Mouse (Mus musculus) hindbrain, embryonic 15.5 days (tissue): ENCODE measurements around the gene Slc5a10. TPM values are rescaled to one million over a fixed set of nuclear protein-coding genes. Genes with fewer than 3 reads are reported as not detected.

ENCODE experiments used
- ATAC-seq: fragments of 200-750 bp; cut with Nextera tagmentation; 2 replicates; pipeline ENCODE4 v1.8.0; 2017; ENCODE audit warnings: low read depth, moderate number of reproducible peaks, moderate TSS enrichment; ENCODE audit not compliant: low FRiP score
- H3K27ac ChIP-seq: fragments of 300-500 bp; sonication (generic); replicated peaks from 2 replicates; pipeline ENCODE4 v1.5.1; 2015; ENCODE audit warnings: mild to moderate bottlenecking, inconsistent platforms
- H3K27me3 ChIP-seq: fragments of 300-500 bp; sonication (generic); 2 replicates; pipeline ENCODE4 v1.6.1; 2015; ENCODE audit warnings: control low read depth, inconsistent platforms
- H3K36me3 ChIP-seq: fragments of 300-500 bp; sonication (generic); 2 replicates; pipeline ENCODE4 v1.6.1; 2015; ENCODE audit warnings: control low read depth, inconsistent platforms
- H3K4me1 ChIP-seq: fragments of 300-500 bp; sonication (generic); replicated peaks from 2 replicates; pipeline ENCODE4 v1.6.1; 2015; ENCODE audit warnings: control low read depth, inconsistent platforms
- H3K4me2 ChIP-seq: fragments of 300-500 bp; sonication (generic); 2 replicates; pipeline ENCODE4 v1.6.1; 2015; ENCODE audit warnings: moderate library complexity, mild to moderate bottlenecking, inconsistent platforms
- H3K4me3 ChIP-seq: fragments of 300-500 bp; sonication (generic); 2 replicates; pipeline ENCODE4 v1.5.1; 2015; ENCODE audit warnings: mild to moderate bottlenecking, inconsistent platforms
- H3K9ac ChIP-seq: fragments of 300-500 bp; sonication (generic); 2 replicates; pipeline ENCODE4 v1.6.1; 2015; ENCODE audit warnings: inconsistent platforms
- H3K9me3 ChIP-seq: fragments of 300-500 bp; sonication (generic); 2 replicates; pipeline ENCODE4 v1.6.1; 2016; ENCODE audit warnings: control low read depth, inconsistent platforms
- WGBS: fragments of 180-500 bp; shearing (Covaris S2); methylation state at CpG from one replicate; pipeline ENCODE4 v1.1.7; 2015; 5-methylcytosine and 5-hydroxymethylcytosine counted together
- polyA plus RNA-seq: library from polyadenylated mRNA; unstranded; fragments of >200 nt; fragmentation: Nextera tagmentation; extraction: Ambion mirVana; gene quantifications from 2 replicates; pipeline ENCODE4 v1.2.1, GENCODE M21; 2015

Slc5a10 gene
- polyA plus RNA-seq, 1 experiment from 2014 or later = not detected

GRCm38 (mm10) chr11:61701696-61702095, 18.9 kb downstream of the Slc5a10 start:
- no peak for ATAC-seq
- Histone ChIP-seq H3K36me3 (no peaks in the 10 kb centered on the region), H3K27me3 (no peaks in the 10 kb centered on the region), H3K9me3 (no peaks in the 10 kb centered on the region), H3K27ac (no peak overlapping the region), H3K4me3 (no peak overlapping the region), H3K9ac (no peak overlapping the region), H3K4me1 (peaks cover 5% of the 10 kb centered on the region; the same call in 1 of the 2 replicates), H3K4me2 (no peak overlapping the region)
- 27% methylated on average over 5 of the region's 5 CpGs for WGBS

GRCm38 (mm10) chr11:61699933-61700332, 20.7 kb downstream of the Slc5a10 start:
- H3K4me1 ChIP-seq = peaks cover 5% of the 10 kb centered on the region; the same call in 1 of the 2 replicates
- 41% methylated on average over 4 of the region's 4 CpGs for WGBS
- no peak overlapping the region for H3K4me3 ChIP-seq
- no peaks in the 10 kb centered on the region for H3K27me3 ChIP-seq
- H3K27ac ChIP-seq = no peak overlapping the region
- H3K4me2 ChIP-seq = no peak overlapping the region
- H3K9me3 ChIP-seq = no peaks in the 10 kb centered on the region
- H3K9ac ChIP-seq = no peak overlapping the region
- no peak for ATAC-seq
- H3K36me3 ChIP-seq = no peaks in the 10 kb centered on the region

GRCm38 (mm10) chr11:61699460-61699859, 21.2 kb downstream of the Slc5a10 start:
- Histone ChIP-seq H3K4me3 (no peak overlapping the region), H3K27me3 (no peaks in the 10 kb centered on the region), H3K4me2 (no peak overlapping the region), H3K4me1 (peaks cover 5% of the 10 kb centered on the region; the same call in 1 of the 2 replicates), H3K27ac (no peak overlapping the region), H3K9ac (no peak overlapping the region), H3K36me3 (no peaks in the 10 kb centered on the region), H3K9me3 (no peaks in the 10 kb centered on the region)
- no peak for ATAC-seq
- WGBS = 90% methylated on average over 5 of the region's 5 CpGs

- Histone ChIP-seq H3K36me3 (no peaks in the 10 kb centered on the region), H3K27ac (no peak overlapping the region), H3K4me3 (no peak overlapping the region), H3K27me3 (no peaks in the 10 kb centered on the region), H3K9ac (no peak overlapping the region), H3K9me3 (no peaks in the 10 kb centered on the region), H3K4me1 (peaks cover 5% of the 10 kb centered on the region; the same call in 1 of the 2 replicates), H3K4me2 (no peak overlapping the region)
- ATAC-seq = no peak
These were observed 21.8 kb downstream of the Slc5a10 start for GRCm38 (mm10) chr11:61698852-61699251.

GRCm38 (mm10) chr11:61692996-61693395, 27.6 kb downstream of the Slc5a10 start:
- WGBS = 87% methylated on average over 5 of the region's 5 CpGs
- Histone ChIP-seq H3K27me3 (no peaks in the 10 kb centered on the region), H3K36me3 (no peaks in the 10 kb centered on the region), H3K4me2 (no peak overlapping the region), H3K27ac (no peak overlapping the region), H3K4me3 (no peak overlapping the region), H3K9ac (no peak overlapping the region), H3K4me1 (no peaks in the 10 kb centered on the region), H3K9me3 (no peaks in the 10 kb centered on the region)
- ATAC-seq = no peak

GRCm38 (mm10) chr11:61687595-61687994, 33.0 kb downstream of the Slc5a10 start:
- Histone ChIP-seq H3K4me3 (no peak overlapping the region), H3K9me3 (no peaks in the 10 kb centered on the region), H3K9ac (no peak overlapping the region), H3K4me2 (no peak overlapping the region), H3K27me3 (peaks cover 39% of the 10 kb centered on the region), H3K4me1 (peaks cover 10% of the 10 kb centered on the region), H3K27ac (no peak overlapping the region), H3K36me3 (no peaks in the 10 kb centered on the region)
- no peak for ATAC-seq
- WGBS = 62% methylated on average over 2 of the region's 2 CpGs

GRCm38 (mm10) chr11:61686906-61687453, 33.6 kb downstream of the Slc5a10 start:
- Histone ChIP-seq H3K27ac (no peak overlapping the region), H3K4me2 (no peak overlapping the region), H3K36me3 (no peaks in the 10 kb centered on the region), H3K27me3 (peaks cover 44% of the 10 kb centered on the region), H3K9ac (no peak overlapping the region), H3K4me3 (no peak overlapping the region), H3K4me1 (peaks cover 10% of the 10 kb centered on the region), H3K9me3 (no peaks in the 10 kb centered on the region)
- WGBS = 44% methylated on average over 10 of the region's 10 CpGs
- no peak for ATAC-seq

- Histone ChIP-seq H3K36me3 (no peaks in the 10 kb centered on the region), H3K4me3 (no peak overlapping the region), H3K9ac (no peak overlapping the region), H3K27ac (no peak overlapping the region), H3K9me3 (no peaks in the 10 kb centered on the region), H3K4me2 (no peak overlapping the region), H3K27me3 (peaks cover 44% of the 10 kb centered on the region), H3K4me1 (peaks cover 10% of the 10 kb centered on the region)
- WGBS = 59% methylated on average over 2 of the region's 2 CpGs
- no peak for ATAC-seq
These were observed 34.5 kb downstream of the Slc5a10 start for GRCm38 (mm10) chr11:61686141-61686540.

GRCm38 (mm10) chr11:61685119-61685725, 35.4 kb downstream of the Slc5a10 start:
- 71% methylated on average over 8 of the region's 8 CpGs for WGBS
- no peak for ATAC-seq
- H3K4me3 ChIP-seq = no peak overlapping the region
- H3K9ac ChIP-seq = no peak overlapping the region
- H3K27ac ChIP-seq = no peak overlapping the region
- no peak overlapping the region for H3K4me2 ChIP-seq
- H3K36me3 ChIP-seq = no peaks in the 10 kb centered on the region
- peaks cover 44% of the 10 kb centered on the region for H3K27me3 ChIP-seq
- no peaks in the 10 kb centered on the region for H3K9me3 ChIP-seq
- peaks cover 10% of the 10 kb centered on the region for H3K4me1 ChIP-seq

- Histone ChIP-seq H3K4me3 (peak within 1 kb of the TSS; percentile 30), H3K27me3 (peaks cover 44% of the 10 kb centered on the region), H3K9ac (no peak within 1 kb of the TSS), H3K4me2 (peak within 1 kb of the TSS; percentile 55), H3K36me3 (no peaks in the 10 kb centered on the region), H3K4me1 (peaks cover 10% of the 10 kb centered on the region), H3K27ac (no peak within 1 kb of the TSS), H3K9me3 (no peaks in the 10 kb centered on the region)
- WGBS = 2% methylated on average over 75 of the region's 76 CpGs
- no peak for ATAC-seq
These were observed 36.5 kb downstream of the Slc5a10 start, which contains the start of gene Fam83g for GRCm38 (mm10) chr11:61683907-61684731. TSS of gene Fam83g (plus strand) at chr11:61684091.

GRCm38 (mm10) chr11:61679091-61679866, 41.3 kb downstream of the Slc5a10 start:
- H3K4me2 ChIP-seq = no peak overlapping the region

More at GRCm38 (mm10) chr11:61679091-61679866, 41.3 kb downstream of the Slc5a10 start:
- 80% methylated on average over 4 of the region's 4 CpGs for WGBS
- Histone ChIP-seq H3K27ac (no peak overlapping the region), H3K27me3 (peaks cover 21% of the 10 kb centered on the region), H3K4me1 (peaks cover 20% of the 10 kb centered on the region), H3K36me3 (no peaks in the 10 kb centered on the region), H3K9ac (no peak overlapping the region), H3K9me3 (no peaks in the 10 kb centered on the region), H3K4me3 (no peak overlapping the region)
- no peak for ATAC-seq
